Mouse (Mus musculus): ENCODE results near the gene Ncoa4.

- TF ChIP-seq CTCF (IDR thresholded peaks at IDR 0.05; ENCODE audit: low read depth) (no peak), EP300 (IDR thresholded peaks at IDR 0.05; ENCODE audit: low read depth) (no peak)
Observed at GRCm38 (mm10) chr14:32175310-32175709, 15.6 kb downstream of the Ncoa4 start.
